Mouse (Mus musculus) myocyte (in vitro differentiated cells): ENCODE results near the gene Fbxl20.

ENCODE experiments used
- E2F4 ChIP-seq: IDR thresholded peaks from one replicate; pipeline ENCODE4 v1.6.1; 2011; ENCODE audit warnings: mild to moderate bottlenecking, control low read depth, moderate library complexity; ENCODE audit not compliant: insufficient read depth
- MAX ChIP-seq: IDR thresholded peaks from one replicate; pipeline ENCODE4 v1.6.1; 2011; ENCODE audit warnings: low read depth, mild to moderate bottlenecking, control low read depth
- MYOD1 ChIP-seq, 3 experiments: IDR thresholded peaks; one replicate each; pipeline ENCODE4 v1.6.1; 2011; ENCODE audit warnings: control low read depth in 2 of 3, low read depth in 2 of 3, mild to moderate bottlenecking in 2 of 3, moderate library complexity in 1 of 3; ENCODE audit not compliant: insufficient read length in 2 of 3, control insufficient read depth in 1 of 3
- MYOG ChIP-seq, 3 experiments: IDR thresholded peaks; one replicate each; pipeline ENCODE4 v1.6.1; 2011; ENCODE audit warnings: control low read depth in 2 of 3, low read depth in 2 of 3, mild to moderate bottlenecking in 2 of 3; ENCODE audit not compliant: insufficient read length in 2 of 3, control insufficient read depth in 1 of 3, insufficient read depth in 1 of 3
- POLR2A ChIP-seq: IDR thresholded peaks from one replicate; pipeline ENCODE4 v1.6.1; 2011; ENCODE audit warnings: low read depth, mild to moderate bottlenecking, control low read depth, moderate library complexity; ENCODE audit not compliant: insufficient read length
- POLR2AphosphoS2 ChIP-seq: IDR thresholded peaks from one replicate; pipeline ENCODE4 v1.6.1; 2011; ENCODE audit warnings: low read depth, control low read depth; ENCODE audit not compliant: insufficient read length
- REST ChIP-seq: IDR thresholded peaks from one replicate; pipeline ENCODE4 v1.6.1; 2011; ENCODE audit warnings: mild to moderate bottlenecking, control low read depth, moderate library complexity; ENCODE audit not compliant: insufficient read depth, insufficient read length
- TCF3 ChIP-seq: IDR thresholded peaks from one replicate; pipeline ENCODE4 v1.6.1; 2011; ENCODE audit warnings: low read depth, control low read depth; ENCODE audit not compliant: insufficient read length
- USF1 ChIP-seq: IDR thresholded peaks from one replicate; pipeline ENCODE4 v1.6.1; 2011; ENCODE audit warnings: low read depth, mild to moderate bottlenecking, control low read depth, moderate library complexity

DNA sequence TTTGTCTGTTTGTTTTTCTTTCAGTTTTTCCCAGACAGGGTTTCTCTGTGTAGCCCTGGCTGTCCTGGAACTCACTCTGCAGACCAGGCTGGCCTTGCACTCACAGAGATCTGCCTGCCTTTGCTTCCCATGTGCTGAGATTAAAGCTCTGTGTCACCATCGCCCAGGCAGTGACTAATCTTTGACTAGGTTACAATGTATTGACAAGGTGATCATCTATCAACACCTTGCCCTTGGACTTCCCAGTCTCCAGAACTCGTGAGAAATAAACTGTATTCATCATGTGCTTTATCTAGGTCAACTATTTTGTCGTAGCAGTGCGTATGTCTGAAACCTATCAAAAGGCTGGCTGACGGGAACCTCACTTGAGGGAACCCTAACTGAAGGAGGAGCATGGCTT is 26.8 kb downstream of the Fbxl20 start:
- TF ChIP-seq POLR2A (no peak), USF1 (no peak), POLR2AphosphoS2 (no peak), E2F4 (no peak), MAX (no peak), TCF3 (no peak), MYOG (IDR thresholded peaks at IDR 0.05; ENCODE audit: control insufficient read depth in 1 of 3, insufficient read depth in 1 of 3, insufficient read length in 2 of 3, low read depth in 2 of 3) (no peak), REST (no peak), MYOD1 (IDR thresholded peaks at IDR 0.05; ENCODE audit: control insufficient read depth in 1 of 3, insufficient read length in 2 of 3, low read depth in 2 of 3) (no peak)
